Mouse (Mus musculus): ENCODE data around the gene Rsbn1l. TPM values are rescaled to one million over a fixed set of nuclear protein-coding genes. Genes with fewer than 3 reads are reported as not detected.

The Rsbn1l gene
- polyA plus RNA-seq, 1 experiment from 2014 or later, result 7.2 TPM

DNA sequence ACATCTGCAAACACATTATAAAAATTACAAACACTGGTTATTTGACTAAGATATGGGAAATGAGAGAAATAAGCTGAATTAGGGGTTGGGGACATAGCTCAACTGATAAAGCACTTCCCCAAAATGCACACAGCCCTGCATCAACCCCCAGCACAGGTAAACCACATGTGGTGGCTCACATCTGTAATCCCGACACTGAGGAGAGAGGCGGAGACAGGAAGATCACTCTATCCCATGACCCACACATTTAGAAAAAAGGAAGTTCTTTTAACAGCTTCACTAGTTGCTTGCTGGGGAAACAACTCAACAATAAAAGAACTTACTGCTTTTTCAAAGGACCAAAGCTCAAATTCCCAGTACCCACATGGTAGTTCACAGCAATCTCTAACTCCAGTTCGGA lies 23.6 kb downstream of the Rsbn1l start:
- ATAC-seq (replicated peaks; ENCODE audit: low FRiP score) (no peak), DNase-seq (ENCODE audit: low spot score) (no peak)
- WGBS, result 86% methylated on average over 3 of the region's 3 CpGs
- Histone ChIP-seq H3K4me1 (replicated peaks; ENCODE audit: control insufficient read depth, insufficient read depth, low read length) (no peaks in the 10 kb centered on the region), H3K27me3 (ENCODE audit: control insufficient read depth, insufficient read depth, low read length) (no peaks in the 10 kb centered on the region), H3K36me3 (ENCODE audit: control insufficient read depth, insufficient read depth, low read length) (no peaks in the 10 kb centered on the region), H3K4me2 (ENCODE audit: low read depth, low read length, severe bottlenecking) (no peak overlapping the region), H3K9me3 (ENCODE audit: control insufficient read depth, low read length) (no peaks in the 10 kb centered on the region), H3K4me3 (ENCODE audit: low read depth, low read length) (no peak overlapping the region), H3K9ac (ENCODE audit: low read length) (no peak overlapping the region), H3K27ac (ENCODE audit: low read depth, low read length) (no peak overlapping the region)

DNA sequence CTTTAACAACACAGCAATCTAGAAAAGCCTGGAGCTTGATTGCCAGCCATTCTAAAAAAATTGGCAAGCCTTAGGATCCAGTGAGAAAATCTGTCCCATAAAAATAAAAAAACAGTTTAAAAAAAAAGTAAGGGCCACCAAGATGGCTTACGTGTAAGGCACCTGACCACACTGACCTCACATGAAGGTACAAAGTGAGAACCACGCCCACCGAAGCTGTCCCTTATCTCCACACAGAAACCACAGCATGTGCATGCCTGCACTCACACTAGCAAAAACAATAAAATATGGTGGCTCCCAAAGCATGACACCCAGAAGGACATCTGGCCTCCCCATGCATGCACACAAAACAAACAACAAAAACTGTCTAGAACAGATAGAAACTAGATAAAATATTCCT lies 24.9 kb downstream of the Rsbn1l start:
- Histone ChIP-seq H3K9me3 (ENCODE audit: control insufficient read depth, low read length) (no peaks in the 10 kb centered on the region), H3K9ac (ENCODE audit: low read length) (no peak overlapping the region), H3K36me3 (ENCODE audit: control insufficient read depth, insufficient read depth, low read length) (no peaks in the 10 kb centered on the region), H3K27ac (ENCODE audit: low read depth, low read length) (no peak overlapping the region), H3K4me1 (replicated peaks; ENCODE audit: control insufficient read depth, insufficient read depth, low read length) (no peaks in the 10 kb centered on the region), H3K4me3 (ENCODE audit: low read depth, low read length) (no peak overlapping the region), H3K4me2 (ENCODE audit: low read depth, low read length, severe bottlenecking) (no peak overlapping the region), H3K27me3 (ENCODE audit: control insufficient read depth, insufficient read depth, low read length) (no peaks in the 10 kb centered on the region)
- 94% methylated on average over 3 of the region's 3 CpGs for WGBS
- DNase-seq (ENCODE audit: low spot score) (no peak), ATAC-seq (replicated peaks; ENCODE audit: low FRiP score) (no peak)

DNA sequence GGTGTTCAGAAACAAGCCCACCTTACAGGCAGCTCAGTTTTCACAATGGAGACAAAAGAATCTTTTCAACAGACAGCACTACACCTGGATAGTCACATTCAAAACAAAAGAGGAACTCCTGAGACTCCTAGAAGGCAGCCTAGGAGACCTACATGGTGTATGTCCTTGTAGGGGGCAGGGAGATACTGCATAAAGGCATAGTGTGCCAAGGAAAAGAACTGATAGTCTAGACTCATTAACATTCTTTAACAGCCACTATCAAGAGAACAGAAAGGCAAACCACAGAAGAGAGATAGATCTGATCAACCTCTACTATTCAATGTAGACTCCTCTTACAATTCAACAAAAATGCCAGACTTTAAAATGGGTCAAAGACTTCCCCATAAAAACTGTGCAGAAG lies 25.8 kb downstream of the Rsbn1l start:
- Histone ChIP-seq H3K9me3 (ENCODE audit: control insufficient read depth, low read length) (no peaks in the 10 kb centered on the region), H3K4me1 (replicated peaks; ENCODE audit: control insufficient read depth, insufficient read depth, low read length) (no peaks in the 10 kb centered on the region), H3K27ac (ENCODE audit: low read depth, low read length) (no peak overlapping the region), H3K27me3 (ENCODE audit: control insufficient read depth, insufficient read depth, low read length) (no peaks in the 10 kb centered on the region), H3K9ac (ENCODE audit: low read length) (no peak overlapping the region), H3K36me3 (ENCODE audit: control insufficient read depth, insufficient read depth, low read length) (no peaks in the 10 kb centered on the region), H3K4me2 (ENCODE audit: low read depth, low read length, severe bottlenecking) (no peak overlapping the region), H3K4me3 (ENCODE audit: low read depth, low read length) (no peak overlapping the region)
- ATAC-seq (replicated peaks; ENCODE audit: low FRiP score), result no peak
- DNase-seq (ENCODE audit: low spot score), result no peak

DNA sequence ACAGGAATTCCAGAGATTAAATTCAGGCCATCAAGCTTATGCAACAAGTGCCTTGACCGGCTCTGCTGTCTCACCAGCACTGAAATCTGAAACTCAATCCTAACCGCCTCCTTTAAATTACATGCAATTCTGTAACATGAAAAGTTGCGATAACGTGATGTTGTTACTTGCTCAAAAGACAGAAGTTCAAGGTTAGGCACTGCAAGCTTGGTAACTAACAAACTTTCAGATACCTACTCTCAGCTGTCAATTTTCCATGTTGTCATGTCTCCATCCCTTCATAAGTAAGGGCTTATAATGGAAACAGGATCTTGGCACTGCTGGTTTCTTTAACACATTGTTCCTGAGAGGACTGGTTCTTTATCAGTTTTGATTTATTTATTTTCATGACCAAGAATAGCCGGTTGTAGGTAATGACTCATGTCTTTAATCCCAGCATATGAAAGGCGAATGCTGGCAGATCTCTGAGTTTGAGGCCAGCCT lies 26.5 kb downstream of the Rsbn1l start:
- no peak overlapping the region for H3K4me3 ChIP-seq (ENCODE audit: low read depth, low read length)
- H3K36me3 ChIP-seq (ENCODE audit: control insufficient read depth, insufficient read depth, low read length), result no peaks in the 10 kb centered on the region
- H3K4me2 ChIP-seq (ENCODE audit: low read depth, low read length, severe bottlenecking), result no peak overlapping the region
- WGBS, result 89% methylated on average over 6 of the region's 6 CpGs
- H3K27ac ChIP-seq (ENCODE audit: low read depth, low read length), result no peak overlapping the region
- no peak overlapping the region for H3K9ac ChIP-seq (ENCODE audit: low read length)
- H3K9me3 ChIP-seq (ENCODE audit: control insufficient read depth, low read length), result no peaks in the 10 kb centered on the region
- ATAC-seq (replicated peaks; ENCODE audit: low FRiP score) (no peak), DNase-seq (ENCODE audit: low spot score) (no peak)
- H3K27me3 ChIP-seq (ENCODE audit: control insufficient read depth, insufficient read depth, low read length), result no peaks in the 10 kb centered on the region
- H3K4me1 ChIP-seq (replicated peaks; ENCODE audit: control insufficient read depth, insufficient read depth, low read length), result no peaks in the 10 kb centered on the region

DNA sequence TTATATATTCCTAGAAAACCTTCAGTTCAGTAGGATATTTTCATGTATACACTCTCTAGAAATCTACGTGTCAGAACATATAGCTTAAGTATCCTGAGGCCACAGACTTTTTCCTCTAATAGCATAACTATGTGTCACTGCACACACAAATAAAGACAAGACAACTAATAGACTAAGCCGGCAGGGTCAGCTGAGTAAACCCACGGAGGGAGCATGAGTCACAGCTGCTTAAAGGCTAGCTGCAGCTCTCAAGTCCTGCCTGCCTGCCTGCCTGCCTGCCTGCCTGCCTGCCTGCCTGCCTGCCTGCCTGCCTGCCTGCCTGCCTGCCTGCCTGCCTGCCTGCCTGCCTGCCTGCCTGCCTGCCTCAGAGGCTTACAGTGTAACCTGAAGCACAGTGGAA lies 30.7 kb downstream of the Rsbn1l start:
- H3K4me2 ChIP-seq (ENCODE audit: low read depth, low read length, severe bottlenecking), result no peak overlapping the region
- WGBS, result 91% methylated on average over 3 of the region's 3 CpGs
- ATAC-seq (replicated peaks; ENCODE audit: low FRiP score), result no peak
- no peak overlapping the region for H3K9ac ChIP-seq (ENCODE audit: low read length)
- H3K9me3 ChIP-seq (ENCODE audit: control insufficient read depth, low read length), result no peaks in the 10 kb centered on the region
- no peaks in the 10 kb centered on the region for H3K4me1 ChIP-seq (replicated peaks; ENCODE audit: control insufficient read depth, insufficient read depth, low read length)
- no peaks in the 10 kb centered on the region for H3K27me3 ChIP-seq (ENCODE audit: control insufficient read depth, insufficient read depth, low read length)
- no peak overlapping the region for H3K4me3 ChIP-seq (ENCODE audit: low read depth, low read length)
- no peak for DNase-seq (ENCODE audit: low spot score)
- no peak overlapping the region for H3K27ac ChIP-seq (ENCODE audit: low read depth, low read length)
- no peaks in the 10 kb centered on the region for H3K36me3 ChIP-seq (ENCODE audit: control insufficient read depth, insufficient read depth, low read length)

DNA sequence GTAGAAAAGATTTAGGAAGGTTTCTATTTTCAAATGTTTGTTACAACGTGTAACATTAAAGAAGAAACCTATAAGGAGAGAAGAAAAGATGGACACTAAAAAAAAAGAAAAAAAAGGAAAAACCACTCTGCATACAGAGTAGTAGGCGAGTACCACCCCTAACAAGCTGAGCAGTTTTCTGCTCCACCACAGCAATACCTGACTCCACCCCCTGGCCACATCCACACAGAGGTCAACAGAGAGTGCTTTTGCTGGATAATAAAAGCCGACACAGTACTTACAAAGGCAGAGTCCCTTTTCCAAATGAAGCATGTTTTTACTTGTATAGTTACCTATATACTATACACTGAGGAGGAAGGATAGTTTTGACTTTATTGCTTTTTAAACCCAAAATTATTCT lies 31.6 kb downstream of the Rsbn1l start:
- no peak for DNase-seq (ENCODE audit: low spot score)
- no peak overlapping the region for H3K4me3 ChIP-seq (ENCODE audit: low read depth, low read length)
- no peak overlapping the region for H3K9ac ChIP-seq (ENCODE audit: low read length)
- H3K27me3 ChIP-seq (ENCODE audit: control insufficient read depth, insufficient read depth, low read length), result no peaks in the 10 kb centered on the region
- H3K27ac ChIP-seq (ENCODE audit: low read depth, low read length), result no peak overlapping the region
- no peak for ATAC-seq (replicated peaks; ENCODE audit: low FRiP score)
- no peak overlapping the region for H3K4me2 ChIP-seq (ENCODE audit: low read depth, low read length, severe bottlenecking)
- 82% methylated on average over 3 of the region's 3 CpGs for WGBS
- no peaks in the 10 kb centered on the region for H3K4me1 ChIP-seq (replicated peaks; ENCODE audit: control insufficient read depth, insufficient read depth, low read length)
- no peaks in the 10 kb centered on the region for H3K36me3 ChIP-seq (ENCODE audit: control insufficient read depth, insufficient read depth, low read length)
- no peaks in the 10 kb centered on the region for H3K9me3 ChIP-seq (ENCODE audit: control insufficient read depth, low read length)

DNA sequence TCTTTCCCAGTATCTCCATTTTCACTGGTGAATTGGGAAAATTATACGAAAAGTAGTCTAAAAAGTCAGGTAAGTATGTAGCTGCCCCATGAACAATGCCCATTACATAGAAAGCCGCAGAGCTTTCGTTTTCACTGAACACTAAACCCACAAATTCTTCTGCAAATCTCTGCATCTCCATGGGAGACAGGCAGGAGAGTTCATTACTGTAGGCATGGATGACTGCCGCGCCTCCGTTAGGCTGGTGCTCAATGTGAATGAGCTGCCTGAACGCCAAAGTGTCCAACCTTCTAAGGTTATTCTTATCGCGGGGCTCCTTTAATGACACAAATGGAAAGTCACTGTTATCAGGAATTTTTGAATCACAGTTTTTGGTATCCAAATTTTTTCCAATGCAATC lies 36.6 kb downstream of the Rsbn1l start:
- ATAC-seq (replicated peaks; ENCODE audit: low FRiP score), result no peak
- DNase-seq (ENCODE audit: low spot score), result no peak

DNA sequence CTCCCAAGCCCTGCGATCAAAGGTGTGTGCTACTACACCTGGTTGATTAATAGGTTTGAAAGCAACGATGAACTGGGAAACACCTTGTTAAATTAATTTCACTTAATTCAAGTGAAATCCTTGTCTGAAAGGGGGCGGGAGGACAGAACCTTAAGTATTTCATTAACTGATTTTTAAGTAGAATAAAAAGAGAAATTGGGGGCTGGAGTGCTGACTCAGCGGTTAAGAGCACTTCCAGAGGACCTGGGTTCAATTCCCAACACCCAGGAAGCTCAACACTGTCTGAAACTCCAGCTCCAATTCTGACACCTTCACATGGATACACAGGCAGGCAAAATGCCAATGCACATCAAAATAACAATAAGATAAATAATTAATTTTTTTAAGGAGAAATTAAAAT lies 37.2 kb downstream of the Rsbn1l start:
- 93% methylated on average over 4 of the region's 4 CpGs for WGBS
- DNase-seq (ENCODE audit: low spot score) (no peak), ATAC-seq (replicated peaks; ENCODE audit: low FRiP score) (no peak)
- Histone ChIP-seq H3K4me3 (ENCODE audit: low read depth, low read length) (no peak overlapping the region), H3K36me3 (ENCODE audit: control insufficient read depth, insufficient read depth, low read length) (no peaks in the 10 kb centered on the region), H3K27me3 (ENCODE audit: control insufficient read depth, insufficient read depth, low read length) (no peaks in the 10 kb centered on the region), H3K4me1 (replicated peaks; ENCODE audit: control insufficient read depth, insufficient read depth, low read length) (no peaks in the 10 kb centered on the region), H3K27ac (ENCODE audit: low read depth, low read length) (no peak overlapping the region), H3K9me3 (ENCODE audit: control insufficient read depth, low read length) (no peaks in the 10 kb centered on the region), H3K9ac (ENCODE audit: low read length) (no peak overlapping the region), H3K4me2 (ENCODE audit: low read depth, low read length, severe bottlenecking) (no peak overlapping the region)

More for the DNA sequence above, 36.6 kb downstream of the Rsbn1l start:
- no peaks in the 10 kb centered on the region for H3K36me3 ChIP-seq (ENCODE audit: control insufficient read depth, insufficient read depth, low read length)
- 81% methylated on average over 9 of the region's 9 CpGs for WGBS
- no peak overlapping the region for H3K9ac ChIP-seq (ENCODE audit: low read length)
- H3K4me2 ChIP-seq (ENCODE audit: low read depth, low read length, severe bottlenecking), result no peak overlapping the region
- no peak overlapping the region for H3K27ac ChIP-seq (ENCODE audit: low read depth, low read length)
- H3K27me3 ChIP-seq (ENCODE audit: control insufficient read depth, insufficient read depth, low read length), result no peaks in the 10 kb centered on the region
- no peak overlapping the region for H3K4me3 ChIP-seq (ENCODE audit: low read depth, low read length)
- no peaks in the 10 kb centered on the region for H3K9me3 ChIP-seq (ENCODE audit: control insufficient read depth, low read length)
- H3K4me1 ChIP-seq (replicated peaks; ENCODE audit: control insufficient read depth, insufficient read depth, low read length), result no peaks in the 10 kb centered on the region

DNA sequence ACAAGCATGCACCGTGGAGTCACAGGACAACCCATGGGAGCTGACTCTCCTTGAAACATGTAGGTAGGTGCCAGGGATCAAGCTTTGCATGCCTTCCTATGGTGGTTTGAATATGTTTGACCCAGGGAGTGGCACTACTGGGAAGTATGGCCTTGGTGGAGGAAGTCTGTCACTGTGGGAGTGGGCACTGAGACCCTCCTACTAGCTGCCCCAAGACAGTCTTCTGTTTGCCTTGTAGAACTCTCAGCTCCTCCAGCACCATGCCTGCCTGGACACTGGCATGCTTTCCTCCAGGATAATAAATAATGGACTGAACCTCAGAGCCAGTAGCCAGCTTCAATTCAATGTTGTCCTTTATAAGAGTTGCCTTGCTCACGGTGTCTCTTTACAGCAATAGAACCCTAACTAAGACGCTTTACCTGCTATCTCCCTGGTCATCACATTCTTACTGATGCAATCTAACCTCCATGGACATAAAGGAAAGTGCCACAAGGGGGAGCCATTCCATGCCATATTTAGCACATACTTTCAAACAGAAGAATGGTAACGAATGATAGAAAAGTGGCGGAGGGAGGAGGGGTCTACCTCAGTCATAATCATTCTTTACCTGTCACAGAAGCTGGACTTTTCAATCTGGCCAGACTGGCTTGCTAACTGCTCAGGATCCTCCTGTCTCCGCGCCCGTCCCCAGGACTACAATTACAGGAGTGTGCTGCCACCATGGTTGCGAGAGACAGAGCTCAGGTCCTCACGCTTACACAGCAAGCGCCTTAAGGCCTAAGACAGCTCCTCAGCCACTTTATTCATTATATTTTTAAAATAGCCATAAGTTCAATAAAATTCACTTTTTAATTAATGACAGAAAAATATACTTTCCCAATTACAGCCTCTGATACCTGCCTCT lies 42.6 kb downstream of the Rsbn1l start:
- Histone ChIP-seq H3K9ac (ENCODE audit: low read length) (no peak overlapping the region), H3K36me3 (ENCODE audit: control insufficient read depth, insufficient read depth, low read length) (no peaks in the 10 kb centered on the region), H3K27me3 (ENCODE audit: control insufficient read depth, insufficient read depth, low read length) (no peaks in the 10 kb centered on the region), H3K4me1 (replicated peaks; ENCODE audit: control insufficient read depth, insufficient read depth, low read length) (no peaks in the 10 kb centered on the region), H3K4me2 (ENCODE audit: low read depth, low read length, severe bottlenecking) (no peak overlapping the region), H3K4me3 (ENCODE audit: low read depth, low read length) (no peak overlapping the region), H3K9me3 (ENCODE audit: control insufficient read depth, low read length) (no peaks in the 10 kb centered on the region), H3K27ac (ENCODE audit: low read depth, low read length) (no peak overlapping the region)
- 81% methylated on average over 11 of the region's 11 CpGs for WGBS
- ATAC-seq (replicated peaks; ENCODE audit: low FRiP score) (0 out of 2 replicates have a peak, but pooled peaks have one; percentile 21), DNase-seq (ENCODE audit: low spot score) (peak; percentile 65)
